In genomic region chr10:56227771-56228275, GRCm38 (mm10) we compare ENCODE assay signal across 8 mouse cellular contexts. TPM values are rescaled to one million over a fixed set of nuclear protein-coding genes. Genes with fewer than 3 reads are reported as not detected.
DNase-seq lines count a peak whose midpoint lies in the region; ATAC-seq and TF ChIP-seq lines count a peak whose summit lies in the region.

No protein-coding gene starts in this region.

- intact Hi-C loops in heart, postnatal 14 days (cut with DNase I) = loop anchor here (10.0 kb wide), 1 partner anchor 123 kb away; the partner anchor contains the start of gene Msl3l2
- intact Hi-C loops in gastrocnemius, postnatal 36 days (cut with DNase I) = loop anchor here (10.0 kb wide), 1 partner anchor 113 kb away; no protein-coding TSS in a partner anchor

- H3K79me2 ChIP-seq in myocyte (ENCODE audit: control insufficient read depth, insufficient read depth) = no peaks in the 10 kb centered on the region

- H3K36me3 ChIP-seq in heart, embryonic 14.5 days (ENCODE audit: control insufficient read depth, insufficient read depth, low read length) = no peaks in the 10 kb centered on the region
- H3K36me3 ChIP-seq in E14TG2a.4 (ENCODE audit: insufficient read depth, low read length) = no peaks in the 10 kb centered on the region; the same call in 1 of the 2 replicates
- H3K36me3 ChIP-seq in hindbrain, embryonic 15.5 days = no peaks in the 10 kb centered on the region
- no peaks in the 10 kb centered on the region for H3K36me3 ChIP-seq in myocyte (ENCODE audit: control insufficient read depth, insufficient read depth)

- DNase-seq in heart, postnatal 14 days = no peak
- peak; percentile 9 to 24 for DNase-seq in cerebellum, postnatal 14 days
- no peak for DNase-seq in gastrocnemius, postnatal 36 days
- DNase-seq in thymus, postnatal 0 days (ENCODE audit: low spot score) = no peak

- H3K9me3 ChIP-seq in heart, embryonic 14.5 days (ENCODE audit: control insufficient read depth, low read length) = no peaks in the 10 kb centered on the region
- no peaks in the 10 kb centered on the region for H3K9me3 ChIP-seq in E14TG2a.4 (ENCODE audit: low read length)
- no peaks in the 10 kb centered on the region for H3K9me3 ChIP-seq in hindbrain, embryonic 15.5 days

- H3K4me3 ChIP-seq in heart, embryonic 14.5 days (ENCODE audit: control insufficient read depth in 1 of 2, insufficient read depth in 1 of 2, low read depth in 1 of 2, low read length in 2 of 2) = peak overlapping the region in 1 of 2 experiments; percentile 57; a peak in 2 of 4 replicates
- H3K4me3 ChIP-seq in E14TG2a.4 (replicated peaks; ENCODE audit: low read length) (peak overlapping the region; percentile 79), myocyte (peak overlapping the region; percentile 39)
- peak overlapping the region; percentile 50 for H3K4me3 ChIP-seq in hindbrain, embryonic 15.5 days

- 79% methylated on average over 8 of the region's 8 CpGs for WGBS in heart, embryonic 14.5 days
- WGBS in hindbrain, embryonic 15.5 days = 82% methylated on average over 8 of the region's 8 CpGs

- H3K9ac ChIP-seq in heart, embryonic 14.5 days (ENCODE audit: low read length) = peak overlapping the region; percentile 72
- peak overlapping the region; percentile 58 for H3K9ac ChIP-seq in hindbrain, embryonic 15.5 days

- H3K4me1 ChIP-seq in heart, embryonic 14.5 days (ENCODE audit: control insufficient read depth in 2 of 2, insufficient read depth in 2 of 2, low read length in 2 of 2) = peaks cover 2 to 4% of the 10 kb centered on the region in 2 experiments; a peak in 1 of 4 replicates
- H3K4me1 ChIP-seq in E14TG2a.4 (replicated peaks; ENCODE audit: low read depth, low read length) = peaks cover 15% of the 10 kb centered on the region
- peaks cover 13% of the 10 kb centered on the region for H3K4me1 ChIP-seq in hindbrain, embryonic 15.5 days (replicated peaks)

- no peak overlapping the region for H3K27ac ChIP-seq in heart, embryonic 14.5 days (replicated peaks in 1 of 2; ENCODE audit: control insufficient read depth in 1 of 2, insufficient read depth in 1 of 2, low read depth in 2 of 2, low read length in 2 of 2)
- H3K27ac ChIP-seq in hindbrain, embryonic 15.5 days (replicated peaks) = peak overlapping the region; percentile 95

- no peak for ATAC-seq in heart, embryonic 14.5 days (ENCODE audit: insufficient number of reproducible peaks, insufficient read depth, low FRiP score, low read depth)
- no peak for ATAC-seq in hindbrain, embryonic 15.5 days (ENCODE audit: low FRiP score, low read depth)

- peak overlapping the region; percentile 71 for H3K4me2 ChIP-seq in heart, embryonic 14.5 days (ENCODE audit: low read length)
- peak overlapping the region; percentile 58 for H3K4me2 ChIP-seq in hindbrain, embryonic 15.5 days
- peak overlapping the region; percentile 75 for H3K4me2 ChIP-seq in myocyte (ENCODE audit: low read depth)

- H3ac ChIP-seq in myocyte (ENCODE audit: control insufficient read depth, insufficient read length) = no peak overlapping the region

- no peaks in the 10 kb centered on the region for H3K27me3 ChIP-seq in heart, embryonic 14.5 days (ENCODE audit: control insufficient read depth, insufficient read depth, low read length)
- H3K27me3 ChIP-seq in E14TG2a.4 (ENCODE audit: insufficient read depth, low read length) (no peaks in the 10 kb centered on the region), myocyte (ENCODE audit: control insufficient read depth, insufficient read depth, insufficient read length) (no peaks in the 10 kb centered on the region)
- no peaks in the 10 kb centered on the region for H3K27me3 ChIP-seq in hindbrain, embryonic 15.5 days

- no peak for TF ChIP-seq POLR2A in myocyte (IDR thresholded peaks at IDR 0.05; ENCODE audit: insufficient read length, low read depth)

- no peak for TF ChIP-seq CTCF in E14TG2a.4 (conservative IDR thresholded peaks at IDR 0.05; ENCODE audit: low read length)

TF ChIP-seq in myocyte, 11 proteins besides CTCF, POLR2A, EP300 and RAD21:
- TF ChIP-seq TCF3 (IDR thresholded peaks at IDR 0.05; ENCODE audit: insufficient read length, low read depth) = no peak
- no peak for TF ChIP-seq TCF12 (IDR thresholded peaks at IDR 0.05; ENCODE audit: insufficient read depth, poor library complexity, severe bottlenecking)
- TF ChIP-seq REST (IDR thresholded peaks at IDR 0.05; ENCODE audit: insufficient read depth, insufficient read length) = no peak
- TF ChIP-seq E2F4 (IDR thresholded peaks at IDR 0.05; ENCODE audit: insufficient read depth) = no peak
- TF ChIP-seq POLR2AphosphoS2 (IDR thresholded peaks at IDR 0.05; ENCODE audit: insufficient read length, low read depth) = no peak

RNA-seq across cellular contexts. Expression of gene Tbc1d32, which starts 0.7 kb away (rescaled TPM):
- polyA plus RNA-seq in heart, embryonic 14.5 days (2014; fragmentation: Nextera tagmentation; extraction: Ambion mirVana) = 2.0 and 2.7 TPM in 2 replicates
- total RNA-seq in heart, postnatal 14 days (2021) = 1 to 10 TPM; 3.8 to 4.0 TPM
- 2.7 TPM in 2 replicates for polyA plus RNA-seq in hindbrain, embryonic 15.5 days (2015; fragmentation: Nextera tagmentation; extraction: Ambion mirVana)
- 1.0 TPM for polyA plus RNA-seq in myocyte (2012; fragmentation: generic; extraction: Trizol)
- total RNA-seq in gastrocnemius, postnatal 36 days (2021) = 1 to 10 TPM; 1.1 to 1.3 TPM
- polyA plus RNA-seq in thymus, postnatal 0 days (2015; fragmentation: Nextera tagmentation; extraction: Ambion mirVana) = 0.91 and 1.1 TPM in 2 replicates

Comparison
In these comparisons a context has a peak if more than half of its experiments do, and no peak if none do; other contexts are left out.
1. DNase-seq: peak in cerebellum, postnatal 14 days (2 of 2); none in heart, postnatal 14 days (0 of 2), gastrocnemius, postnatal 36 days (0 of 2) and thymus, postnatal 0 days (single experiment).
2. Peak in every context shown above with its lines, with median percentiles within 50 percentile points of each other: H3K4me2 ChIP-seq.